Mouse (Mus musculus) heart, embryonic 11.5 days (tissue): ENCODE measurements around the gene Negr1. TPM values are rescaled to one million over a fixed set of nuclear protein-coding genes. Genes with fewer than 3 reads are reported as not detected.

Experiments
- ATAC-seq: fragments of 200-750 bp; cut with Nextera tagmentation; replicated peaks from 2 replicates; pipeline ENCODE4 v1.8.0; 2017; ENCODE audit warnings: moderate library complexity; ENCODE audit not compliant: insufficient number of reproducible peaks, low FRiP score, low TSS enrichment
- H3K27ac ChIP-seq: fragments of 300-500 bp; sonication (generic); 2 replicates; pipeline ENCODE4 v1.5.1; 2014; ENCODE audit warnings: mild to moderate bottlenecking, low read depth, low read length
- H3K27me3 ChIP-seq: fragments of 300-500 bp; sonication (generic); 2 replicates; pipeline ENCODE4 v1.6.1; 2014; ENCODE audit warnings: mild to moderate bottlenecking, low read length, mixed read lengths; ENCODE audit not compliant: control insufficient read depth, insufficient read depth
- H3K36me3 ChIP-seq: fragments of 300-500 bp; sonication (generic); 2 replicates; pipeline ENCODE4 v1.6.1; 2014; ENCODE audit warnings: mild to moderate bottlenecking, low read length, moderate library complexity, mixed read lengths; ENCODE audit not compliant: control insufficient read depth, insufficient read depth
- H3K4me1 ChIP-seq: fragments of 300-500 bp; sonication (generic); 2 replicates; pipeline ENCODE4 v1.6.1; 2014; ENCODE audit warnings: low read length; ENCODE audit not compliant: control insufficient read depth, insufficient read depth
- H3K4me2 ChIP-seq: fragments of 300-500 bp; sonication (generic); 2 replicates; pipeline ENCODE4 v1.6.1; 2014; ENCODE audit warnings: mild to moderate bottlenecking, moderate library complexity
- H3K4me3 ChIP-seq: fragments of 300-500 bp; sonication (generic); 2 replicates; pipeline ENCODE4 v1.5.1; 2014; ENCODE audit warnings: low read depth, low read length
- H3K9ac ChIP-seq: fragments of 300-500 bp; sonication (generic); 2 replicates; pipeline ENCODE4 v1.6.1; 2014; ENCODE audit warnings: mild to moderate bottlenecking, low read depth, low read length, moderate library complexity
- H3K9me3 ChIP-seq: fragments of 300-500 bp; sonication (generic); replicated peaks from 2 replicates; pipeline ENCODE4 v1.6.1; 2016; ENCODE audit warnings: low read length; ENCODE audit not compliant: control insufficient read depth
- WGBS: fragments of 180-500 bp; shearing (Covaris S2); extraction: QIAGEN DNeasy Blood & Tissue Kit; methylation state at CpG from one replicate; pipeline ENCODE4 v1.1.7; 2014; ENCODE audit not compliant: insufficient replicate concordance; 5-methylcytosine and 5-hydroxymethylcytosine counted together
- polyA plus RNA-seq: library from polyadenylated mRNA; unstranded; fragments of >200 nt; fragmentation: Nextera tagmentation; extraction: Ambion mirVana; gene quantifications from 2 replicates; pipeline ENCODE4 v1.2.1, GENCODE M21; 2014

The Negr1 gene
- polyA plus RNA-seq, 1 experiment from 2014 or later, result 2.6 TPM

- Histone ChIP-seq H3K9ac (no peak overlapping the region), H3K4me1 (no peaks in the 10 kb centered on the region), H3K4me3 (no peak overlapping the region), H3K27me3 (no peaks in the 10 kb centered on the region), H3K4me2 (no peak overlapping the region), H3K36me3 (no peaks in the 10 kb centered on the region), H3K9me3 (no peaks in the 10 kb centered on the region), H3K27ac (no peak overlapping the region)
- no peak for ATAC-seq
- 65% methylated on average over 4 of the region's 4 CpGs for WGBS
Measured at GRCm38 (mm10) chr3:156710693-156711092, 149.1 kb downstream of the Negr1 start.

- Histone ChIP-seq H3K4me3 (no peak overlapping the region), H3K9ac (no peak overlapping the region), H3K4me2 (no peak overlapping the region), H3K4me1 (no peaks in the 10 kb centered on the region), H3K27ac (no peak overlapping the region), H3K27me3 (no peaks in the 10 kb centered on the region), H3K36me3 (no peaks in the 10 kb centered on the region), H3K9me3 (no peaks in the 10 kb centered on the region)
- ATAC-seq, result peak; percentile 39; the same call in 1 of the 2 replicates
Measured at GRCm38 (mm10) chr3:156736335-156736734, 174.7 kb downstream of the Negr1 start.

- Histone ChIP-seq H3K36me3 (no peaks in the 10 kb centered on the region), H3K4me2 (no peak overlapping the region), H3K27me3 (no peaks in the 10 kb centered on the region), H3K27ac (no peak overlapping the region), H3K4me1 (no peaks in the 10 kb centered on the region), H3K9me3 (no peaks in the 10 kb centered on the region), H3K9ac (no peak overlapping the region), H3K4me3 (no peak overlapping the region)
- 75% methylated on average over 3 of the region's 3 CpGs for WGBS
- no peak for ATAC-seq
Measured at GRCm38 (mm10) chr3:156739529-156739928, 177.9 kb downstream of the Negr1 start.

GRCm38 (mm10) chr3:156743266-156743665, 181.7 kb downstream of the Negr1 start:
- no peaks in the 10 kb centered on the region for H3K27me3 ChIP-seq
- H3K9ac ChIP-seq, result no peak overlapping the region
- WGBS, result 75% methylated on average over 1 of the region's 1 CpGs
- H3K4me3 ChIP-seq, result no peak overlapping the region
- H3K36me3 ChIP-seq, result no peaks in the 10 kb centered on the region
- H3K27ac ChIP-seq, result no peak overlapping the region
- ATAC-seq, result no peak
- H3K4me1 ChIP-seq, result no peaks in the 10 kb centered on the region
- no peak overlapping the region for H3K4me2 ChIP-seq
- H3K9me3 ChIP-seq, result no peaks in the 10 kb centered on the region

DNA sequence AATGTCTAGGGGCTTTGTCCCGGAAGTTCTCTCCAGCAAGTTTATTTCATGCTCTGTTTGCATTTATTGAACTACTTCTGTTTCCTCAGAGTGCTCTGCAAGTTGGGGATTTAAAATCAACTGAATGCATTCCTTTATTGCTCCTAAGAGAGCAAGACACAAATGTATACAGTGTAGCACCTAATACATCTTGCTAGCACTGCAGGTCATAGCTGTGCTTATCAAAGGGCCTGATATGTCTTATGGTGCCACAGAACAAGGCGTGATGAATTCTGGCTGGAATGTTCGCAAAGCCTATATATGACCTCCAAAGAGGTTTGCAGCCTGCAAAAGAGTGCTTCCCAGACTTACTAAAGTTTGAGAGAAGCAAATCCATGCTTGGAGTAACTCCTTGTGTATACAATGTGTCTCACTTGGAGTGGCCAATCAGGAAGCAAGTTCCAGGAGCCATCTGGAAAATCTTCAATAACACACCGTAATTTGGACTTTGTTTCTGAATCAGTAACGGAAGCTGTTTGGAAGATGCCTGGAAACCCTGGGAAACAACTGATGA, 183.7 kb downstream of the Negr1 start:
- 66% methylated on average over 5 of the region's 5 CpGs for WGBS
- Histone ChIP-seq H3K9ac (no peak overlapping the region), H3K4me1 (no peaks in the 10 kb centered on the region), H3K27me3 (no peaks in the 10 kb centered on the region), H3K36me3 (no peaks in the 10 kb centered on the region), H3K27ac (no peak overlapping the region), H3K4me3 (no peak overlapping the region), H3K9me3 (no peaks in the 10 kb centered on the region), H3K4me2 (no peak overlapping the region)
- ATAC-seq, result no peak

GRCm38 (mm10) chr3:156747456-156747855, 185.9 kb downstream of the Negr1 start:
- ATAC-seq, result no peak
- H3K9ac ChIP-seq, result no peak overlapping the region
- H3K27me3 ChIP-seq, result no peaks in the 10 kb centered on the region
- H3K27ac ChIP-seq, result no peak overlapping the region
- H3K4me1 ChIP-seq, result no peaks in the 10 kb centered on the region
- H3K36me3 ChIP-seq, result no peaks in the 10 kb centered on the region
- no peak overlapping the region for H3K4me2 ChIP-seq
- H3K4me3 ChIP-seq, result no peak overlapping the region
- WGBS, result 73% methylated on average over 3 of the region's 3 CpGs
- no peaks in the 10 kb centered on the region for H3K9me3 ChIP-seq

DNA sequence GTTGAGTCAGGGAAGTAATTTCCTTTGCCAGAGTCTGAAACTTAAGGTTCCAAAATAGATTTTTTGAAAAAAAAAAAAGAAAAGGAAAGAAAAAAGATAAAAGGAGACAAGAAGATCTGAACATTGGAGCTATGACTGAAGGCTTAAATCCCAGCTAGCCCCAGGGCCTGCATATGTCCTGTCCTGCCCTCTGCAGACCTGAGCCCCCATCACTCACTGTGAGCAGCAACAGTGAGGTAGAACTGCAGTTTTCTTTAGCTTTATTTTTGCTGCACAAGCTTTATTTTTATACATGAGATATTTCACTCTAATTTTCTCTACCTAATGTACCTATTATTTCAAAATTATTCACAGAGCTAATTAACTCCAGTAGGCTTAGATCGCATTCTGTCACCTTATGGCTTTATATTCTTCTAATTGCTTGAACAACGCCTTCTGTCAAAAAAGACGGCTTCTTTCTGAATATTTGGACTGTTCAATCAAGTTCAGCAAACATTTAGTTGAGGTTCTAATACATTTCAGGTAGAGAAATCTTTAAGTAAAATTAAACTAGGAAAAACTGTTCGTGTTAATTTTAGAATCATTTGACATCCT, 192.3 kb downstream of the Negr1 start:
- Histone ChIP-seq H3K4me1 (no peaks in the 10 kb centered on the region), H3K9me3 (no peaks in the 10 kb centered on the region), H3K27me3 (no peaks in the 10 kb centered on the region), H3K9ac (no peak overlapping the region), H3K4me2 (no peak overlapping the region), H3K4me3 (no peak overlapping the region), H3K27ac (no peak overlapping the region), H3K36me3 (no peaks in the 10 kb centered on the region)
- 82% methylated on average over 4 of the region's 4 CpGs for WGBS
- no peak for ATAC-seq

DNA sequence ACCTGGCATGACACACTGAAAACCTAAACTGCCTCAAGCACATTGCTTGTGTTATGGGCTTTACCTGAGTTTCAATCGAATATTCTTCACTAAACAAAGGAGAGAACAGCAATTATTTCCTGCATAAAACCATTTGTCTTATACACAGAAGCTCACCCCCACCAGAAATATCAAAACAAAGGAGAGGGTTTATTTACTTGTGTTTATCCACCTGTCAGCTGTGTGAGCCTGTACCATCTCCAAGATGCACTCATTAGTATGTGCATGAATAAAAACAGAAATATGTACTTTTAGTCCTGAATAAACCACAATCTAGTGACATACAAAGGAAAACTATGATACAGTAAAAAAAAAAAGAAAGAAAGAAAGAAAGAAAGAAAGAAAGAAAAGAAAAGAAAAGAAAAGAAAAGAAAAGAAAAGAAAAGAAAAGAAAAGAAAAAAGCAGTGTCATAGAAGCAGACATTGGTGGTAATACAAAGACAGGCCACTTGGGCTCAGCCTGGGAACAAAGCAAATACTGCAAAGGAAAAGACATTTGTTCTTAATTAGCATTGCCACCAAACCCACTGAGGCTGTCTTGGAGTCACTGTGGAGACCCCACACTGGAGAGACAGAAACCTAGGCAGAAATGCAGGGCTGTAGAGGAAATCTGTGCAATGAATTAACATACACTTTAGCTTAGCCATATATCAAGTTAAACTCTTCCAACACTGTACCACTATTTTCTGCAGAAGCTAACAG, 193.4 kb downstream of the Negr1 start:
- 72% methylated on average over 1 of the region's 1 CpGs for WGBS

GRCm38 (mm10) chr3:156765015-156765414, 203.4 kb downstream of the Negr1 start:
- no peak for ATAC-seq
- H3K4me1 ChIP-seq, result no peaks in the 10 kb centered on the region
- H3K4me3 ChIP-seq, result no peak overlapping the region
- no peak overlapping the region for H3K4me2 ChIP-seq
- WGBS, result 71% methylated on average over 3 of the region's 3 CpGs
- H3K36me3 ChIP-seq, result no peaks in the 10 kb centered on the region
- H3K9me3 ChIP-seq, result no peaks in the 10 kb centered on the region
- no peak overlapping the region for H3K9ac ChIP-seq
- no peaks in the 10 kb centered on the region for H3K27me3 ChIP-seq
- no peak overlapping the region for H3K27ac ChIP-seq

More for the DNA sequence above, 193.4 kb downstream of the Negr1 start:
- no peak overlapping the region for H3K9ac ChIP-seq
- ATAC-seq, result no peak
- H3K9me3 ChIP-seq, result no peaks in the 10 kb centered on the region
- H3K27ac ChIP-seq, result no peak overlapping the region
- no peaks in the 10 kb centered on the region for H3K27me3 ChIP-seq
- no peak overlapping the region for H3K4me3 ChIP-seq
- H3K4me2 ChIP-seq, result no peak overlapping the region
- no peaks in the 10 kb centered on the region for H3K36me3 ChIP-seq
- no peaks in the 10 kb centered on the region for H3K4me1 ChIP-seq
